Mouse (Mus musculus) midbrain, embryonic 16.5 days (tissue): ENCODE results near the gene Pdha2. TPM values are rescaled to one million over a fixed set of nuclear protein-coding genes. Genes with fewer than 3 reads are reported as not detected.

ENCODE experiments used
- ATAC-seq: fragments of 200-750 bp; cut with Nextera tagmentation; 2 replicates; pipeline ENCODE4 v1.8.0; 2017; ENCODE audit warnings: moderate TSS enrichment
- H3K27ac ChIP-seq: fragments of 300-500 bp; sonication (generic); 2 replicates; pipeline ENCODE4 v1.5.1; 2014; ENCODE audit warnings: mild to moderate bottlenecking, low read length, mixed read lengths
- H3K27me3 ChIP-seq: fragments of 300-500 bp; sonication (generic); 2 replicates; pipeline ENCODE4 v1.6.1; 2014; ENCODE audit warnings: low read depth, low read length, mixed read lengths; ENCODE audit not compliant: control insufficient read depth, insufficient read depth
- H3K36me3 ChIP-seq: fragments of 300-500 bp; sonication (generic); 2 replicates; pipeline ENCODE4 v1.6.1; 2014; ENCODE audit warnings: mild to moderate bottlenecking, low read length, moderate library complexity, mixed read lengths; ENCODE audit not compliant: control insufficient read depth, insufficient read depth
- H3K4me1 ChIP-seq: fragments of 300-500 bp; sonication (generic); 2 replicates; pipeline ENCODE4 v1.6.1; 2014; ENCODE audit warnings: mild to moderate bottlenecking, low read length, mixed read lengths; ENCODE audit not compliant: control insufficient read depth, insufficient read depth
- H3K4me2 ChIP-seq: fragments of 300-500 bp; sonication (generic); 2 replicates; pipeline ENCODE4 v1.6.1; 2014; ENCODE audit warnings: mild to moderate bottlenecking, low read length, mixed read lengths
- H3K4me3 ChIP-seq: fragments of 300-500 bp; sonication (generic); 2 replicates; pipeline ENCODE4 v1.5.1; 2014; ENCODE audit warnings: low read depth, mild to moderate bottlenecking, low read length, moderate library complexity, mixed read lengths
- H3K9ac ChIP-seq: fragments of 300-500 bp; sonication (generic); 2 replicates; pipeline ENCODE4 v1.6.1; 2014; ENCODE audit warnings: low read depth, low read length, mixed read lengths
- H3K9me3 ChIP-seq: fragments of 300-500 bp; sonication (generic); replicated peaks from 2 replicates; pipeline ENCODE4 v1.6.1; 2014; ENCODE audit warnings: mild to moderate bottlenecking, low read length, mixed read lengths; ENCODE audit not compliant: control insufficient read depth, poor library complexity, severe bottlenecking
- WGBS: fragments of 180-500 bp; shearing (Covaris S2); extraction: QIAGEN DNeasy Blood & Tissue Kit; methylation state at CpG from one replicate; pipeline ENCODE4 v1.1.7; 2014; 5-methylcytosine and 5-hydroxymethylcytosine counted together
- polyA plus RNA-seq: library from polyadenylated mRNA; unstranded; fragments of >200 nt; fragmentation: Nextera tagmentation; extraction: Ambion mirVana; gene quantifications from 2 replicates; pipeline ENCODE4 v1.2.1, GENCODE M21; 2015

Gene Pdha2
- not detected in 2 replicates for polyA plus RNA-seq

GRCm38 (mm10) chr3:141212255-141212654 lies at the start of gene Pdha2:
Gene Pdha2 (minus strand): TSS chr3:141212355.
- Histone ChIP-seq H3K9ac (no peak within 1 kb of the TSS), H3K9me3 (no peaks in the 10 kb centered on the region; the same call in 1 of the 2 replicates), H3K4me1 (no peaks in the 10 kb centered on the region), H3K36me3 (no peaks in the 10 kb centered on the region), H3K4me3 (no peak within 1 kb of the TSS), H3K4me2 (no peak within 1 kb of the TSS), H3K27me3 (no peaks in the 10 kb centered on the region), H3K27ac (no peak within 1 kb of the TSS)
- 93% methylated on average over 5 of the region's 5 CpGs for WGBS
- ATAC-seq, result no peak

GRCm38 (mm10) chr3:141260518-141260917 lies 48.4 kb upstream of the Pdha2 start:
- WGBS, result 100% methylated on average over 1 of the region's 1 CpGs
- ATAC-seq, result no peak
- Histone ChIP-seq H3K27me3 (no peaks in the 10 kb centered on the region), H3K4me1 (no peaks in the 10 kb centered on the region), H3K9me3 (no peaks in the 10 kb centered on the region), H3K9ac (no peak overlapping the region), H3K4me2 (no peak overlapping the region), H3K36me3 (no peaks in the 10 kb centered on the region), H3K27ac (no peak overlapping the region), H3K4me3 (no peak overlapping the region)

- no peaks in the 10 kb centered on the region for H3K4me1 ChIP-seq
- no peaks in the 10 kb centered on the region for H3K9me3 ChIP-seq
- H3K9ac ChIP-seq, result no peak overlapping the region
- no peak overlapping the region for H3K4me3 ChIP-seq
- no peak overlapping the region for H3K4me2 ChIP-seq
- H3K36me3 ChIP-seq, result no peaks in the 10 kb centered on the region
- no peak overlapping the region for H3K27ac ChIP-seq
- WGBS, result 73% methylated on average over 1 of the region's 1 CpGs
- ATAC-seq, result no peak
- H3K27me3 ChIP-seq, result no peaks in the 10 kb centered on the region
Observed at GRCm38 (mm10) chr3:141251440-141251839, 39.3 kb upstream of the Pdha2 start.

GRCm38 (mm10) chr3:141244725-141245298 lies 32.7 kb upstream of the Pdha2 start:
- Histone ChIP-seq H3K36me3 (no peaks in the 10 kb centered on the region), H3K4me2 (no peak overlapping the region), H3K27ac (no peak overlapping the region), H3K4me3 (no peak overlapping the region), H3K9ac (no peak overlapping the region), H3K9me3 (no peaks in the 10 kb centered on the region), H3K4me1 (no peaks in the 10 kb centered on the region), H3K27me3 (no peaks in the 10 kb centered on the region)
- 49% methylated on average over 5 of the region's 5 CpGs for WGBS
- no peak for ATAC-seq

- H3K4me1 ChIP-seq, result no peaks in the 10 kb centered on the region
- ATAC-seq, result no peak
- H3K9me3 ChIP-seq, result no peaks in the 10 kb centered on the region
- H3K27ac ChIP-seq, result no peak overlapping the region
- H3K27me3 ChIP-seq, result no peaks in the 10 kb centered on the region
- no peaks in the 10 kb centered on the region for H3K36me3 ChIP-seq
- H3K9ac ChIP-seq, result no peak overlapping the region
- H3K4me3 ChIP-seq, result no peak overlapping the region
- H3K4me2 ChIP-seq, result no peak overlapping the region
- WGBS, result 79% methylated on average over 2 of the region's 2 CpGs
Observed at GRCm38 (mm10) chr3:141238071-141238470, 25.9 kb upstream of the Pdha2 start.

- Histone ChIP-seq H3K9ac (no peak overlapping the region), H3K9me3 (no peaks in the 10 kb centered on the region), H3K4me1 (no peaks in the 10 kb centered on the region), H3K4me3 (no peak overlapping the region), H3K27me3 (no peaks in the 10 kb centered on the region), H3K36me3 (no peaks in the 10 kb centered on the region), H3K4me2 (no peak overlapping the region), H3K27ac (no peak overlapping the region)
- no peak for ATAC-seq
- 69% methylated on average over 2 of the region's 2 CpGs for WGBS
Observed at GRCm38 (mm10) chr3:141229148-141229547, 17.0 kb upstream of the Pdha2 start.

GRCm38 (mm10) chr3:141222339-141222738 lies 10.2 kb upstream of the Pdha2 start:
- H3K4me2 ChIP-seq, result no peak overlapping the region
- no peak overlapping the region for H3K27ac ChIP-seq
- WGBS, result 73% methylated on average over 1 of the region's 1 CpGs
- no peaks in the 10 kb centered on the region for H3K27me3 ChIP-seq
- no peak overlapping the region for H3K9ac ChIP-seq
- ATAC-seq, result no peak
- H3K9me3 ChIP-seq, result no peaks in the 10 kb centered on the region
- H3K4me1 ChIP-seq, result no peaks in the 10 kb centered on the region
- H3K36me3 ChIP-seq, result no peaks in the 10 kb centered on the region
- no peak overlapping the region for H3K4me3 ChIP-seq

- 95% methylated on average over 2 of the region's 2 CpGs for WGBS
- no peaks in the 10 kb centered on the region for H3K4me1 ChIP-seq
Observed at GRCm38 (mm10) chr3:141218561-141218960, 6.4 kb upstream of the Pdha2 start.

GRCm38 (mm10) chr3:141216999-141217398 lies 4.8 kb upstream of the Pdha2 start:
- Histone ChIP-seq H3K4me1 (no peaks in the 10 kb centered on the region), H3K4me3 (no peak overlapping the region), H3K27me3 (no peaks in the 10 kb centered on the region), H3K36me3 (no peaks in the 10 kb centered on the region), H3K4me2 (no peak overlapping the region), H3K9ac (no peak overlapping the region), H3K9me3 (no peaks in the 10 kb centered on the region), H3K27ac (no peak overlapping the region)
- no peak for ATAC-seq

More at GRCm38 (mm10) chr3:141218561-141218960, 6.4 kb upstream of the Pdha2 start:
- Histone ChIP-seq H3K4me3 (no peak overlapping the region), H3K27ac (no peak overlapping the region), H3K9me3 (no peaks in the 10 kb centered on the region), H3K27me3 (no peaks in the 10 kb centered on the region), H3K4me2 (no peak overlapping the region), H3K9ac (no peak overlapping the region), H3K36me3 (no peaks in the 10 kb centered on the region)
- ATAC-seq, result no peak
